Mouse (Mus musculus): ENCODE measurements around the gene Slc2a4. TPM values are rescaled to one million over a fixed set of nuclear protein-coding genes. Genes with fewer than 3 reads are reported as not detected.

Slc2a4 gene
- polyA plus RNA-seq, 1 experiment from 2014 or later = 25.8 TPM

GRCm38 (mm10) chr11:69922012-69922756 lies 25.8 kb downstream of the Slc2a4 start:
- ATAC-seq (replicated peaks; ENCODE audit: low FRiP score, low TSS enrichment, low read depth) (no peak), DNase-seq (ENCODE audit: low spot score) (no peak)
- Histone ChIP-seq H3K9ac (ENCODE audit: low read length) (peak overlapping the region; percentile 64), H3K9me3 (ENCODE audit: control insufficient read depth, low read length) (no peaks in the 10 kb centered on the region), H3K27me3 (replicated peaks; ENCODE audit: control insufficient read depth, insufficient read depth, low read length) (no peaks in the 10 kb centered on the region), H3K36me3 (ENCODE audit: control insufficient read depth, insufficient read depth, low read length) (peaks cover 24% of the 10 kb centered on the region), H3K4me2 (ENCODE audit: low read length) (peak overlapping the region; percentile 90), H3K4me3 (ENCODE audit: low read depth, low read length) (peak overlapping the region; percentile 86), H3K27ac (ENCODE audit: low read depth) (peak overlapping the region; percentile 97), H3K4me1 (replicated peaks; ENCODE audit: control insufficient read depth, insufficient read depth, low read length) (peaks cover 13% of the 10 kb centered on the region)
- 4% methylated on average over 12 of the region's 12 CpGs for WGBS

GRCm38 (mm10) chr11:69921114-69922011 lies 26.6 kb downstream of the Slc2a4 start, which contains the start of gene Eif5a:
TSS of gene Eif5a (minus strand) at chr11:69921958.
- Histone ChIP-seq H3K27me3 (replicated peaks; ENCODE audit: control insufficient read depth, insufficient read depth, low read length) (no peaks in the 10 kb centered on the region), H3K36me3 (ENCODE audit: control insufficient read depth, insufficient read depth, low read length) (peaks cover 32% of the 10 kb centered on the region), H3K27ac (ENCODE audit: low read depth) (peak within 1 kb of the TSS; percentile 97), H3K4me1 (replicated peaks; ENCODE audit: control insufficient read depth, insufficient read depth, low read length) (peaks cover 13% of the 10 kb centered on the region), H3K9ac (ENCODE audit: low read length) (peak within 1 kb of the TSS; percentile 98), H3K4me2 (ENCODE audit: low read length) (peak within 1 kb of the TSS; percentile 90), H3K4me3 (ENCODE audit: low read depth, low read length) (peak within 1 kb of the TSS; percentile 86), H3K9me3 (ENCODE audit: control insufficient read depth, low read length) (no peaks in the 10 kb centered on the region)
- WGBS = under 1% methylated on average over 78 of the region's 78 CpGs
- ATAC-seq (replicated peaks; ENCODE audit: low FRiP score, low TSS enrichment, low read depth) (peak; percentile 94), DNase-seq (ENCODE audit: low spot score) (peak; percentile 99)

GRCm38 (mm10) chr11:69920266-69921031 lies 27.5 kb downstream of the Slc2a4 start:
- Histone ChIP-seq H3K36me3 (ENCODE audit: control insufficient read depth, insufficient read depth, low read length) (peaks cover 41% of the 10 kb centered on the region), H3K4me2 (ENCODE audit: low read length) (peak overlapping the region; percentile 90), H3K27me3 (replicated peaks; ENCODE audit: control insufficient read depth, insufficient read depth, low read length) (no peaks in the 10 kb centered on the region), H3K9ac (ENCODE audit: low read length) (peak overlapping the region; percentile 98), H3K4me3 (ENCODE audit: low read depth, low read length) (peak overlapping the region; percentile 86), H3K27ac (ENCODE audit: low read depth) (peak overlapping the region; percentile 91), H3K4me1 (replicated peaks; ENCODE audit: control insufficient read depth, insufficient read depth, low read length) (peaks cover 13% of the 10 kb centered on the region), H3K9me3 (ENCODE audit: control insufficient read depth, low read length) (no peaks in the 10 kb centered on the region)
- WGBS = under 1% methylated on average over 59 of the region's 65 CpGs
- ATAC-seq (replicated peaks; ENCODE audit: low FRiP score, low TSS enrichment, low read depth) = peak; percentile 55
- DNase-seq (ENCODE audit: low spot score) = peak; percentile 69

- ATAC-seq (replicated peaks; ENCODE audit: low FRiP score, low TSS enrichment, low read depth) (no peak), DNase-seq (ENCODE audit: low spot score) (peak; percentile 77)
- Histone ChIP-seq H3K4me1 (replicated peaks; ENCODE audit: control insufficient read depth, insufficient read depth, low read length) (peaks cover 18% of the 10 kb centered on the region), H3K9me3 (ENCODE audit: control insufficient read depth, low read length) (no peaks in the 10 kb centered on the region), H3K4me3 (ENCODE audit: low read depth, low read length) (peak overlapping the region; percentile 86), H3K9ac (ENCODE audit: low read length) (peak overlapping the region; percentile 98), H3K4me2 (ENCODE audit: low read length) (peak overlapping the region; percentile 90), H3K27me3 (replicated peaks; ENCODE audit: control insufficient read depth, insufficient read depth, low read length) (no peaks in the 10 kb centered on the region), H3K27ac (ENCODE audit: low read depth) (peak overlapping the region; percentile 91), H3K36me3 (ENCODE audit: control insufficient read depth, insufficient read depth, low read length) (peaks cover 48% of the 10 kb centered on the region)
- WGBS = under 1% methylated on average over 17 of the region's 17 CpGs
Measured at GRCm38 (mm10) chr11:69919661-69920265, 28.2 kb downstream of the Slc2a4 start.

GRCm38 (mm10) chr11:69919053-69919452 lies 28.9 kb downstream of the Slc2a4 start:
- H3K9ac ChIP-seq (ENCODE audit: low read length) = peak overlapping the region; percentile 98; the same call in 1 of the 2 replicates
- ATAC-seq (replicated peaks; ENCODE audit: low FRiP score, low TSS enrichment, low read depth) (no peak), DNase-seq (ENCODE audit: low spot score) (no peak)
- H3K4me1 ChIP-seq (replicated peaks; ENCODE audit: control insufficient read depth, insufficient read depth, low read length) = peaks cover 21% of the 10 kb centered on the region
- 83% methylated on average over 9 of the region's 9 CpGs for WGBS
- peaks cover 49% of the 10 kb centered on the region for H3K36me3 ChIP-seq (ENCODE audit: control insufficient read depth, insufficient read depth, low read length)
- H3K9me3 ChIP-seq (ENCODE audit: control insufficient read depth, low read length) = no peaks in the 10 kb centered on the region
- H3K27ac ChIP-seq (ENCODE audit: low read depth) = peak overlapping the region; percentile 91; the same call in 1 of the 2 replicates
- H3K4me3 ChIP-seq (ENCODE audit: low read depth, low read length) = peak overlapping the region; percentile 86
- H3K4me2 ChIP-seq (ENCODE audit: low read length) = peak overlapping the region; percentile 90
- no peaks in the 10 kb centered on the region for H3K27me3 ChIP-seq (replicated peaks; ENCODE audit: control insufficient read depth, insufficient read depth, low read length)

- H3K4me2 ChIP-seq (ENCODE audit: low read length) = no peak overlapping the region
- H3K9me3 ChIP-seq (ENCODE audit: control insufficient read depth, low read length) = no peaks in the 10 kb centered on the region
- peaks cover 21% of the 10 kb centered on the region for H3K4me1 ChIP-seq (replicated peaks; ENCODE audit: control insufficient read depth, insufficient read depth, low read length)
- DNase-seq (ENCODE audit: low spot score) (no peak), ATAC-seq (replicated peaks; ENCODE audit: low FRiP score, low TSS enrichment, low read depth) (no peak)
- H3K27ac ChIP-seq (ENCODE audit: low read depth) = no peak overlapping the region
- no peaks in the 10 kb centered on the region for H3K27me3 ChIP-seq (replicated peaks; ENCODE audit: control insufficient read depth, insufficient read depth, low read length)
- no peak overlapping the region for H3K9ac ChIP-seq (ENCODE audit: low read length)
- 83% methylated on average over 5 of the region's 5 CpGs for WGBS
- H3K36me3 ChIP-seq (ENCODE audit: control insufficient read depth, insufficient read depth, low read length) = peaks cover 53% of the 10 kb centered on the region
- no peak overlapping the region for H3K4me3 ChIP-seq (ENCODE audit: low read depth, low read length)
Measured at GRCm38 (mm10) chr11:69918118-69918517, 29.9 kb downstream of the Slc2a4 start.

GRCm38 (mm10) chr11:69917379-69917948 lies 30.5 kb downstream of the Slc2a4 start:
- no peak for ATAC-seq (replicated peaks; ENCODE audit: low FRiP score, low TSS enrichment, low read depth)
- no peaks in the 10 kb centered on the region for H3K9me3 ChIP-seq (ENCODE audit: control insufficient read depth, low read length)
- peaks cover 21% of the 10 kb centered on the region for H3K4me1 ChIP-seq (replicated peaks; ENCODE audit: control insufficient read depth, insufficient read depth, low read length)
- H3K36me3 ChIP-seq (ENCODE audit: control insufficient read depth, insufficient read depth, low read length) = peaks cover 59% of the 10 kb centered on the region
- H3K9ac ChIP-seq (ENCODE audit: low read length) = no peak overlapping the region
- H3K4me2 ChIP-seq (ENCODE audit: low read length) = no peak overlapping the region
- H3K27me3 ChIP-seq (replicated peaks; ENCODE audit: control insufficient read depth, insufficient read depth, low read length) = no peaks in the 10 kb centered on the region
- H3K27ac ChIP-seq (ENCODE audit: low read depth) = no peak overlapping the region
- 85% methylated on average over 8 of the region's 8 CpGs for WGBS
- DNase-seq (ENCODE audit: low spot score) = no peak
- H3K4me3 ChIP-seq (ENCODE audit: low read depth, low read length) = no peak overlapping the region

All from intestine, embryonic 14.5 days (tissue).